Mouse (Mus musculus): ENCODE results near the gene Nfia. TPM values are rescaled to one million over a fixed set of nuclear protein-coding genes. Genes with fewer than 3 reads are reported as not detected.

Gene Nfia
- polyA plus RNA-seq, 1 experiment from 2014 or later = 52.9 TPM

GRCm38 (mm10) chr4:97919773-97920172, 147.2 kb downstream of the Nfia start:
- ATAC-seq (ENCODE audit: low read depth) = no peak
- no peaks in the 10 kb centered on the region for H3K9me3 ChIP-seq (ENCODE audit: control insufficient read depth, low read length)
- H3K4me1 ChIP-seq (replicated peaks; ENCODE audit: control insufficient read depth, insufficient read depth, low read length) = peaks cover 25% of the 10 kb centered on the region
- no peak overlapping the region for H3K9ac ChIP-seq (ENCODE audit: low read length)
- H3K27me3 ChIP-seq (ENCODE audit: control insufficient read depth, insufficient read depth, low read depth, low read length) = no peaks in the 10 kb centered on the region
- peak overlapping the region; percentile 43 for H3K4me2 ChIP-seq (ENCODE audit: low read depth, low read length)
- no peak overlapping the region for H3K27ac ChIP-seq (ENCODE audit: low read length)
- H3K4me3 ChIP-seq (ENCODE audit: low read length) = no peak overlapping the region
- 68% methylated on average over 2 of the region's 2 CpGs for WGBS
- no peaks in the 10 kb centered on the region for H3K36me3 ChIP-seq (ENCODE audit: control insufficient read depth, insufficient read depth, low read length)

GRCm38 (mm10) chr4:97920287-97921079, 147.9 kb downstream of the Nfia start:
- ATAC-seq (ENCODE audit: low read depth) = 0 out of 2 replicates have a peak, but pooled peaks have one; percentile 8
- H3K4me3 ChIP-seq (ENCODE audit: low read length) = no peak overlapping the region
- WGBS = 40% methylated on average over 10 of the region's 10 CpGs
- peak overlapping the region; percentile 43 for H3K4me2 ChIP-seq (ENCODE audit: low read depth, low read length)
- H3K36me3 ChIP-seq (ENCODE audit: control insufficient read depth, insufficient read depth, low read length) = no peaks in the 10 kb centered on the region
- peak overlapping the region; percentile 68 for H3K27ac ChIP-seq (ENCODE audit: low read length)
- H3K4me1 ChIP-seq (replicated peaks; ENCODE audit: control insufficient read depth, insufficient read depth, low read length) = peaks cover 31% of the 10 kb centered on the region
- H3K27me3 ChIP-seq (ENCODE audit: control insufficient read depth, insufficient read depth, low read depth, low read length) = no peaks in the 10 kb centered on the region
- no peaks in the 10 kb centered on the region for H3K9me3 ChIP-seq (ENCODE audit: control insufficient read depth, low read length)
- no peak overlapping the region; the same call in 1 of the 2 replicates for H3K9ac ChIP-seq (ENCODE audit: low read length)

- Histone ChIP-seq H3K9ac (ENCODE audit: low read length) (no peak overlapping the region), H3K4me1 (replicated peaks; ENCODE audit: control insufficient read depth, insufficient read depth, low read length) (peaks cover 38% of the 10 kb centered on the region), H3K9me3 (ENCODE audit: control insufficient read depth, low read length) (no peaks in the 10 kb centered on the region), H3K4me3 (ENCODE audit: low read length) (no peak overlapping the region), H3K36me3 (ENCODE audit: control insufficient read depth, insufficient read depth, low read length) (no peaks in the 10 kb centered on the region), H3K27me3 (ENCODE audit: control insufficient read depth, insufficient read depth, low read depth, low read length) (no peaks in the 10 kb centered on the region), H3K27ac (ENCODE audit: low read length) (no peak overlapping the region), H3K4me2 (ENCODE audit: low read depth, low read length) (no peak overlapping the region)
- no peak for ATAC-seq (ENCODE audit: low read depth)
Measured at GRCm38 (mm10) chr4:97921682-97922081, 149.1 kb downstream of the Nfia start.

- H3K9ac ChIP-seq (ENCODE audit: low read length) = no peak overlapping the region
- H3K4me1 ChIP-seq (replicated peaks; ENCODE audit: control insufficient read depth, insufficient read depth, low read length) = peaks cover 44% of the 10 kb centered on the region
- H3K4me2 ChIP-seq (ENCODE audit: low read depth, low read length) = peak overlapping the region; percentile 48; the same call in 1 of the 2 replicates
- H3K27me3 ChIP-seq (ENCODE audit: control insufficient read depth, insufficient read depth, low read depth, low read length) = no peaks in the 10 kb centered on the region
- H3K27ac ChIP-seq (ENCODE audit: low read length) = peak overlapping the region; percentile 84
- no peak for ATAC-seq (ENCODE audit: low read depth)
- no peaks in the 10 kb centered on the region for H3K9me3 ChIP-seq (ENCODE audit: control insufficient read depth, low read length)
- no peak overlapping the region for H3K4me3 ChIP-seq (ENCODE audit: low read length)
- 68% methylated on average over 5 of the region's 5 CpGs for WGBS
- H3K36me3 ChIP-seq (ENCODE audit: control insufficient read depth, insufficient read depth, low read length) = no peaks in the 10 kb centered on the region
Measured at GRCm38 (mm10) chr4:97923248-97923647, 150.7 kb downstream of the Nfia start.

- H3K4me1 ChIP-seq (replicated peaks; ENCODE audit: control insufficient read depth, insufficient read depth, low read length) = peaks cover 41% of the 10 kb centered on the region
- H3K27ac ChIP-seq (ENCODE audit: low read length) = peak overlapping the region; percentile 84
- peak overlapping the region; percentile 48 for H3K4me2 ChIP-seq (ENCODE audit: low read depth, low read length)
- H3K9ac ChIP-seq (ENCODE audit: low read length) = no peak overlapping the region
- no peaks in the 10 kb centered on the region for H3K9me3 ChIP-seq (ENCODE audit: control insufficient read depth, low read length)
- 38% methylated on average over 8 of the region's 8 CpGs for WGBS
- no peaks in the 10 kb centered on the region for H3K36me3 ChIP-seq (ENCODE audit: control insufficient read depth, insufficient read depth, low read length)
- H3K27me3 ChIP-seq (ENCODE audit: control insufficient read depth, insufficient read depth, low read depth, low read length) = no peaks in the 10 kb centered on the region
- H3K4me3 ChIP-seq (ENCODE audit: low read length) = no peak overlapping the region
- ATAC-seq (ENCODE audit: low read depth) = peak; percentile 54
Measured at GRCm38 (mm10) chr4:97923876-97924316, 151.4 kb downstream of the Nfia start.

- ATAC-seq (ENCODE audit: low read depth) = peak; percentile 72
- Histone ChIP-seq H3K4me3 (ENCODE audit: low read length) (no peak overlapping the region), H3K27ac (ENCODE audit: low read length) (peak overlapping the region; percentile 84), H3K9ac (ENCODE audit: low read length) (no peak overlapping the region), H3K4me1 (replicated peaks; ENCODE audit: control insufficient read depth, insufficient read depth, low read length) (peaks cover 38% of the 10 kb centered on the region), H3K9me3 (ENCODE audit: control insufficient read depth, low read length) (no peaks in the 10 kb centered on the region), H3K4me2 (ENCODE audit: low read depth, low read length) (peak overlapping the region; percentile 48; the same call in 1 of the 2 replicates), H3K27me3 (ENCODE audit: control insufficient read depth, insufficient read depth, low read depth, low read length) (no peaks in the 10 kb centered on the region), H3K36me3 (ENCODE audit: control insufficient read depth, insufficient read depth, low read length) (no peaks in the 10 kb centered on the region)
- 26% methylated on average over 5 of the region's 5 CpGs for WGBS
Measured at GRCm38 (mm10) chr4:97924414-97924813, 151.9 kb downstream of the Nfia start.

GRCm38 (mm10) chr4:97924855-97925254, 152.3 kb downstream of the Nfia start:
- Histone ChIP-seq H3K9me3 (ENCODE audit: control insufficient read depth, low read length) (no peaks in the 10 kb centered on the region), H3K4me1 (replicated peaks; ENCODE audit: control insufficient read depth, insufficient read depth, low read length) (peaks cover 38% of the 10 kb centered on the region), H3K4me3 (ENCODE audit: low read length) (no peak overlapping the region), H3K27ac (ENCODE audit: low read length) (peak overlapping the region; percentile 15), H3K27me3 (ENCODE audit: control insufficient read depth, insufficient read depth, low read depth, low read length) (no peaks in the 10 kb centered on the region), H3K9ac (ENCODE audit: low read length) (no peak overlapping the region), H3K36me3 (ENCODE audit: control insufficient read depth, insufficient read depth, low read length) (no peaks in the 10 kb centered on the region), H3K4me2 (ENCODE audit: low read depth, low read length) (no peak overlapping the region)
- 74% methylated on average over 3 of the region's 3 CpGs for WGBS
- no peak for ATAC-seq (ENCODE audit: low read depth)

- WGBS = 55% methylated on average over 4 of the region's 4 CpGs
- no peak overlapping the region for H3K4me3 ChIP-seq (ENCODE audit: low read length)
Measured at GRCm38 (mm10) chr4:97925644-97926043, 153.1 kb downstream of the Nfia start.

GRCm38 (mm10) chr4:97926607-97927308, 154.2 kb downstream of the Nfia start:
- H3K4me2 ChIP-seq (ENCODE audit: low read depth, low read length) = no peak overlapping the region
- ATAC-seq (ENCODE audit: low read depth) = peak; percentile 68
- H3K4me3 ChIP-seq (ENCODE audit: low read length) = no peak overlapping the region
- no peak overlapping the region for H3K9ac ChIP-seq (ENCODE audit: low read length)
- H3K36me3 ChIP-seq (ENCODE audit: control insufficient read depth, insufficient read depth, low read length) = no peaks in the 10 kb centered on the region
- H3K9me3 ChIP-seq (ENCODE audit: control insufficient read depth, low read length) = no peaks in the 10 kb centered on the region
- WGBS = 42% methylated on average over 5 of the region's 5 CpGs
- H3K27me3 ChIP-seq (ENCODE audit: control insufficient read depth, insufficient read depth, low read depth, low read length) = no peaks in the 10 kb centered on the region
- H3K4me1 ChIP-seq (replicated peaks; ENCODE audit: control insufficient read depth, insufficient read depth, low read length) = peaks cover 39% of the 10 kb centered on the region
- H3K27ac ChIP-seq (ENCODE audit: low read length) = no peak overlapping the region

More at GRCm38 (mm10) chr4:97925644-97926043, 153.1 kb downstream of the Nfia start:
- Histone ChIP-seq H3K4me1 (replicated peaks; ENCODE audit: control insufficient read depth, insufficient read depth, low read length) (peaks cover 38% of the 10 kb centered on the region), H3K36me3 (ENCODE audit: control insufficient read depth, insufficient read depth, low read length) (no peaks in the 10 kb centered on the region), H3K27me3 (ENCODE audit: control insufficient read depth, insufficient read depth, low read depth, low read length) (no peaks in the 10 kb centered on the region), H3K9ac (ENCODE audit: low read length) (no peak overlapping the region), H3K27ac (ENCODE audit: low read length) (no peak overlapping the region; the same call in 1 of the 2 replicates), H3K4me2 (ENCODE audit: low read depth, low read length) (no peak overlapping the region), H3K9me3 (ENCODE audit: control insufficient read depth, low read length) (no peaks in the 10 kb centered on the region)
- no peak for ATAC-seq (ENCODE audit: low read depth)
